Mouse (Mus musculus): ENCODE measurements at regions not wholly inside any gene's neighbourhood (a gene's known extent, or its start where the extent isn't known, plus 50 kb on each side); places are given as distances from the start of the nearest gene placed in this dataset.

DNA sequence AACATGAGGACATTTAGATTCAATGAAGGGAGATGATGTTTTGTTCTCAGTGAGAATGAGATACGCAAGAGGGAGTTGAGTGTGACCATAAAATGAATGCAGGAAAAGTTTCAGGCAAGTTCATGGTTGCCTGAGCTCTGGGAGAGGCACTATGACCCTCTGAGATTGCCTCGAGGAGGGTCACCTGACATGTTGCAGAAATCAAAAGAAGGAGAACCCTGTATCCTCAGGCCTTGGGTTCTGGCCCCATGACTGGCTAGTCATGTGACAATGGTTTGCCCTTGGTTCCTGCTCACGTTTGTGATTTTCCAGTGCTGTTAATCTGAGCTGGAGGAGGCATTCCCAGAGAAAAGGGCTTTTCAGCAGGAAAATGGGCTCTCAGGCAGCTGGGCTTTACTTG is 98.9 kb downstream of the Mab21l3 start:
- no peak for DNase-seq (ENCODE audit: low spot score in 2 of 2)

GRCm38 (mm10) chr3:101749031-101749632 is 99.6 kb downstream of the Mab21l3 start:
- DNase-seq (ENCODE audit: low spot score in 2 of 2) = no peak

GRCm38 (mm10) chr3:101748186-101748585 is 100.6 kb downstream of the Mab21l3 start:
- no peak for DNase-seq (ENCODE audit: low spot score in 2 of 2)

DNA sequence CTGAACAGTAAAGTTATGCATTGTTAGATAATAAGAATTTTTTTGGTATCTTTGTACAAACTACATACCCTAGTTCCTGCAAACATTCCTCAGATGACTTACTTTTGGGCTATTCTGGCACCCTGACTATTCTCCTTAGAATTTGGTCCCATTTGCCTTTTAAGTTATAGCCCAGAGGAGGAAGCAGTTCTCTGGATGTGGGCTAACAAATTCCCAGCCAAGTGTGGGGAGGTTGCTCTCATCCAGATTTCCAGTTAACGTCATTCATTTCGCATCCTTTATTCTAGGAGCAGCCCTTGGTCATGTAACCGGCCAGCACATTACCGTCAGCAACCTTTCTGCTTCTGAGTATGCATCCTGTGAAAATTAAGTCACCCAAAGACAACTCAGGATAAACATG is 107.9 kb downstream of the Mab21l3 start:
- no peak for DNase-seq (ENCODE audit: low spot score in 2 of 2)

GRCm38 (mm10) chr3:101737197-101737596 is 111.6 kb downstream of the Mab21l3 start:
- DNase-seq (ENCODE audit: low spot score in 2 of 2) = no peak

GRCm38 (mm10) chr3:101729044-101729443 is 119.7 kb downstream of the Mab21l3 start:
- DNase-seq (ENCODE audit: low spot score in 2 of 2) = no peak

DNA sequence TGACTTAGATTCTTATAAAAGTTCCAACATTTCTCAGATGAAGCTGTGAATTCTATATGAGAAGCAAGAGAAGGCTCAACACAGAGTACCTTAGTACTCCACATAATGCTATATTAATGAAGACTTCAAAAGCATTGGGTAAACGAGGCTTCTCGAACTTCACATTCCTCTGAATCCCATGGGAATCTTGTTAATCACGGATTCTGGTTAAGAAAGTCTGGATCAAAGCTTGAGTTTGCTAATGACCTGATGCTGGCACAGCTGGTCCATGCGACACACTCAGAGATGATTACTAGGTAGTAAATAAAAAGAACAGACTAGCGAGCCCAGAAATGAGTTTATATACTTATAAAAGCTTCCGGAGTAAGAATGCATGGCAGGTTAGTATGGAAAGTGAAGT is 118.4 kb upstream of the Atp1a1 start:
- DNase-seq (ENCODE audit: low spot score in 2 of 2) = no peak

DNA sequence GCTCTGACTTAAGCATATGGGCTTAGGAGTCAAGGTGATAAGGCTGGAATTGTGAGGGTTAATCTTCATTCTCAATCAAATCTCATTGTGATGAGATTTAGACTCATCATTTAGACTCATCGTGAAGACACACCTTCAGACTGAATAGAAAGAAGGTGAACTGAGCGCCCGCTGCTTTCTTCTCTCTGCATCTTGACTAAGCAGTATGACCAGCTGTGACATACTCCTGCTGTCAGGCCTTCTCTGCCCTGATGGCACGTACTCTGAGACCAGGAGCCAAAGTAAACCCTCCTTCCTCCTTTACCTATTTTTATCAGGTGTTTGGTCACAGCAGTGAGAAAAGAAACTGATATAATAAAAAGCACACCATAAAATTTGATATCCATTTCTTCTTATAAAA is 117.5 kb upstream of the Atp1a1 start:
- DNase-seq (ENCODE audit: low spot score in 2 of 2) = no peak

DNA sequence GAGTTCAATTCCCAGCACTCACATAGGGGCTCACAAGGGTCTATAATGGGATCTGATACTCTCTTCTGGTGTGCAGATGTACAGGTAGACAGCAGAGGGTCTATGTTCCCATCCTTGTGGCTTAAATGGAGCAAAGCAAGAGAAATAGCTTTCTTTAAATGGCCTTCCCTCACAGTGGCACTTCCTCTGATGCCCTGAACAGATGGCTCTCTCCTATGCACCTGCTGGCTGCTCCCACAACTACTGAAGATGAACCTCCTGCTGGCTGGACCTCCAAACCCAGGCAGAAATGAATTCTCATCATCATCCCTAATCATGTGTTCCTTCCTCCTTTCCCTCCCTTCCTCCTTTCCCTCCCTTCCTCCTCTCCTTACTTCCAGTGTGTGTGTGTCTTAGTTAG is 110.9 kb upstream of the Atp1a1 start:
- no peak for DNase-seq (ENCODE audit: low spot score in 2 of 2)

DNA sequence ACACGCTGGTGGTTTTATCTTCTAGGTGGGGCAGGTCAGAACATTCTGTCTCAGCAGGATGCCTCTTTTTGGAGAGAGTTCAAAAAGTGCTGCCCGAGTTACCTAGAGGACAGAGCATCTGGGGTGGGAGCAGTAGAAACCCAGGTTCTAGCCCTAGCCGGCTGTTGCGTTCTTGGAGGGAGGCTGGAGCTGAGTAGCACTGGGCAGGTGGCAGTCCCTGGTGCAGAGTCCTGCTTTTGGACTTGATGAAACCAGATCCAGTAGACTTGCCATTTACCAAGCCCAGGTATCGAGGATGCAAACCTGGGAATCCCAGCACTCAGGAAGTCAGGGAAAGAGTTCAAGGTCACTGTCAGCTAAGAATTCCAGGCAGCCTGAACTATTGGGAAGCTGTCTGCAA is 110.3 kb upstream of the Atp1a1 start:
- DNase-seq (ENCODE audit: low spot score in 2 of 2) = no peak

DNA sequence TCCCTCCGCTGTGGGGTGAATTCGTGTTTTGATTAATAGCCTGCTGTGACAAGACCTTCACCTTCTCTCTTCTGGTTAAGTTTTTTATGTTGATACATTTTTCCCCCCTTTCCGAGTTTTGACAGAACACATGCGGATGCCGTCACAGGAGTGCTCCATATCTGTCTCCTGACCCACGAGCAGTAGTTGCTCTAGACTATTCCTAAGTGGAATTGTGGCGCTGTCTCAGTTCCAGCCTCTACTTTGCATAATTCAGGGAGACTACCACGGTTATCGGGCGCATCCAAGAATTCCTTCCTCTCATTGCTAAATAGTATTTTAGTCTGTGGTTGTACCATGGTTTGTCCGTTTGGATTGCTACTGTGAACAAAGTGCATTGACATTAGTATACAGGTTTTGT is 109.2 kb upstream of the Atp1a1 start:
- DNase-seq (ENCODE audit: low spot score in 2 of 2) = no peak

DNA sequence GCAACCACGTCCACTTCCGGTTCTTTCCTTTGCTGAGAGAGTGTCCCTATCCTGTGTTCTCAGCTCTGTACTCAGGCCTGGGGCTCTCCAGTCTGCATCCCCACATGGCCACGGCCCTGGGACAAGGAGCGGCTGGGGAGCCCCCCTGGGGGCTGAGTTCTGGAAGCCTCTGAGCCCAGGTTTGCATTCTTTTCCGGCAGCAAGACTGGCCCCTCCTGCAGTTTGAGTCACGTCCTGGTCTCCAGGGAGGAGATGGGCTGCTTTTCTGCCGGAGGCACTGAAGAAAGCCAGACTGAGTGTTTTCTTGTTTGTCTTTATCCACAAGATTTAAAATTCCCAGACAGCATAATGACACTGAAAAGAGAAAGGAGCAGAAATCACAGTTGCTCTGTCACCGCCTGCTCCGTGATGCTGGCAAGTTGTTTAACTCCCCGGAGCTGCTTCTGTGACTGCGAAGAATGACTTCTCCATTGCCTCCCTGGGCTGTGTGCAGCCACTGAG is 108.7 kb upstream of the Atp1a1 start:
- DNase-seq (ENCODE audit: low spot score in 2 of 2) = no peak

GRCm38 (mm10) chr3:101712666-101713065 is 108.2 kb upstream of the Atp1a1 start:
- DNase-seq (ENCODE audit: low spot score in 2 of 2) = no peak

DNA sequence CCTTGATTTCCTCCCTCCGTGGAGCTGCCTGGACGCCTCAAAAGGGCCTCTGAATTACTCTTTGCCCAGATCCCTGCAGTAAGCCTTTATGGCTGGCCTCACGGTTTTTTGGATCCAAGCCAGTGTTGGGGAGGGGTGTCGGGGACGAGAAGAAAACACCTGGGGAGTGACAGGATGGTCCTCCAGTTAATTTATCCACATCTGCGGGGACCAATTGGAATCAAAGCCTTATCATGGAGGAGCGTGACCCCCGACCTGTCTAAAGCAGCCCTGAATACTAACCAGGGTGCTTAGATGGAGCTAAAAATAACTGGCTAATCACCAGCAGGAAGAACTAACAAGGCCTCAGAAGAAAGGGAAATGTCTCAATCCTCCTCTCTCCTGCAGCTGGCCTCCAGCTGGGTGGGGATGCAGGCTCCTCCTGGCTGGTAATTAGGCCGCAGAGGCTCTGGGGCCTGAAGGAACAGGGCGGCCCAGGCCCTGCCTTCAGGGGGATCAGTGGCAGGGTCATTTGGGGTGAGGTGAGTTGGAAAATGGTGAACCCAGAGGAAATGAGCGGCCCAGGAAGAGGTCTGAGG is 107.2 kb upstream of the Atp1a1 start:
- DNase-seq (ENCODE audit: low spot score in 2 of 2) = no peak

DNA sequence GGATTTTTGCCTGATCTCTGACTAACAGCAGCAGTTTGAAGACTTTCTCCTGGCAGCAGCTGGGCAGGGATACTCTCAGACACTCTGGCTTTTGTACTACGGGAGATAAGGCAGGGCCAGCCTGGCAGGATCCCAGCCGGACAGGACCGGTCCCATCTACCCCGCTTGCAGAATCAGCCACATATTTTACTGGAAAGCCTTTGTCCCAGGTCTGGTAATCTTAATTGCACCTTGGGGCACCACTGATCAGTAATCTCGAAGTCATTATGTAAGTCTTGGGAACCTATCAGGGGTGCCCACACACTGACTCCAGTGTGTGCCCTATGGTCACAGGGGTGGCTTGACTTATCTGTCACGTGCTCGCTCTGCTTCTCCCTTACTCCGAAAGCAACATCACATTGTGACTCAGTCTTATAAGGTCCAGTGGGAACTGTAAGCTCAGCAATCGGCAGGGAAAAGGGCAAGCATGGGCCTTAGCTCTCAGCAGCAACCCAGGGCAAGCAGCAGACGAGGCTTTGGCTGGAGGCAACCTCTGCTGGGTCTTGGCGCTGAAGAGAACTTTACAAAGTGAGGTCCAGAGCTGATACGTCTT is 105.0 kb upstream of the Atp1a1 start:
- no peak for DNase-seq (ENCODE audit: low spot score in 2 of 2)

DNA sequence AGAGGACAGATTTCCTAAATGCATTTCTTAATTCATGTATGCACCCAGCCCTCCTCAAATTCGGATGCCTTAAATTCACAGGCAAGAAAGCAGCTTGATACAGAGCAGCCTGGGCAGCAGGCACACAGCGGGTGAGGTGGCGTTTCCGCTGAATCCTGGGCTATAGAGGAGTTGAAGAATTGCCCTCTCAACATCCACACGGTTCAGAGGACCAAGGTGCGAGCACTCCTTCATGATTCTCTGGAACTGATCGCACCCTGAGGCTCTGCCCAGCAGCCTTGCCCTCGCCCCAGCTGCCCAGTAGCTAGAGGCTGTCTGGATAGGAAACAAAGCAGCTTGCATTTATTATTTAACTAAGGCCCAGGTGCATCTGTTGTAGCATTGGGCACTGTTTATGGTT is 104.3 kb upstream of the Atp1a1 start:
- DNase-seq (ENCODE audit: low spot score in 2 of 2) = no peak

DNA sequence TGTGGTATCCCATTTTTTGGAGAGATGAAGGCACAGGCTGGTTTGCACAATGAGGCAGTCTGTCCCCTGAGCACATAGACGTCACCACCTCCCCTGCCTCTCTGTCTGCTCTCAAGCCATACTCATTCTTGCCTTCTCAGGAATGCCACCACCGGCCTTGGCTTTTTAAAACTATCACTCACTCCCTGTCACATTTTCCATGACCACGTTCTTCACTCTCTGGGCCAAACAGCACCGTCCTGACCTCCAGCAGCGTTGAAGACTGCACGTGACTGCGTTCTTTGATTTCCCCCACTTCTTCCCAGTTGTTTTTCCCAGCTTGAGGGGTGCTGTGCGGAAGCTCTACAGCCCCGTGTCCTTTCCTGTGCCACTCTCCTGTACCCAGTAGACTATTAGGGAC is 100.4 kb upstream of the Atp1a1 start:
- no peak for DNase-seq (ENCODE audit: low spot score in 2 of 2)

DNA sequence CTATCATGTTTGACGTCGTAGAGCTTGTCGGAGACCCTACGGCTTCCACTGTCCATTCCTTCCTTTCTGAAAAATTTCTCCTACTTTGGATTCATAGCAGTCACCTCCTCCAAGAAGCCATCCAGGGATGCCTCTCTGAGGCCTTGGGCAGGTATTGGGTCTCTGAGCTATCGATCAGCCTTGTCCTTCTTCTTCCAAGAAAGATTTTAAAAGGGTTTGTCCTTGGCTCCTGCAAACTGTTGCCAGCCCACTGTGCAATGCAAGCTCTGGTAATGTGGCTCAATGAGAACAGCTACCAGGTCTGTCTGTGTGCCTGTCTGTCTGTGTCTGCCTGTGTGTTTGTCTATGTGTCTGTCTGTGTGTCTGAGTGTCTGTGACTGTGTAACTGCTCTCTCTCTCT is 99.8 kb upstream of the Atp1a1 start:
- DNase-seq (ENCODE audit: low spot score in 2 of 2) = no peak

DNA sequence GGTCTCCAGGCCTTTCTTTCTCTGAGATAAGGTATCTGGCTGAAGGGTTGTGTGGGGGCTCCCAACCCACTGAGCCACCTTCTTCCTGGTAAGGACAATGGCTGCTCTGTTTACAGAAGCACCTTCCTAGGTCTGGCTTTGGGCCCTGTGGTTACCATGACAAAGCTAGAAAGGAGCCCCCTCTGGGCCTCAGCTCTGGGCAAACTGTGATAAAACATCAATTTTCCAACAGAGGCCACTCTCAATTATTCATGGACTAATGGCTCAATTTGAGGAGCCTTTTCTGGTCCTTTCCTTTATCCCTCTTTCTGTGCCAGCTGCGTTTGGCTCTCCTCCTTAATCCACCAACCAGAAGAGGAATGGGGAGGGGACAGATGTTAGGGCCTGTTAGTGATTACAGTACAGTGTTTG is 97.3 kb upstream of the Atp1a1 start:
- no peak for DNase-seq (ENCODE audit: low spot score in 2 of 2)

DNA sequence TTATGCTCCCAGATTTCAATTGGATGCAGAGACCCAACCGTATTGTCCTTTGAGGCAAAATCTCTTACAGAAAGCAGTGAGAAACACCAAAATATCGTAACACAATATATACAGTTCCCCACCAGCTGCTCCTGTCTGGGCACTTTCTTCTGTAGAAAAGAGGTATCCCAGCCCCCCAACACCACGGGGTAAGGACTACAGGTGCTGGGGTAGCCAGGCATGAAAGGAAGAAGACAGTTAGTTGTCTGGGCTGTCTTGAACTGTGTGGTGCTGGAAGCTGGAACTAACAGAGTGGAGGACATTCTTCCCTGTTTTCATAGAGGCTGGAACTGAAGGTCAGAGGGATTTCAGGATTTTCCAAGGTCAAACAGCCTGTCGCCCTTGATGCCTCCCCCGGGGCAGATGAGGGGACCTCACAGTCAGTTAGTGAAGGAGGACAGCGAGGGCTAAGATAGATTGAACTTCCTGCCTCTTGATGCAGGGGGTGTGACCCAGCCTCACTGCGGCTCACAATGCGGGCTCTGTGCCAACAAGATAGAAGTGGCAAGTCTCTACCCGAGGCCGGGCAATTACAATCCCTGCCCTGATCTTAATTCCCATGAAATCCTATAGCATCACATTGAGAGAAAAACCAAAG is 96.6 kb upstream of the Atp1a1 start:
- DNase-seq (ENCODE audit: low spot score in 2 of 2) = peak in 1 of 2 experiments; percentile 10

GRCm38 (mm10) chr3:101699929-101700681 is 95.6 kb upstream of the Atp1a1 start:
- peak in 1 of 2 experiments; percentile 12 for DNase-seq (ENCODE audit: low spot score in 2 of 2)

DNA sequence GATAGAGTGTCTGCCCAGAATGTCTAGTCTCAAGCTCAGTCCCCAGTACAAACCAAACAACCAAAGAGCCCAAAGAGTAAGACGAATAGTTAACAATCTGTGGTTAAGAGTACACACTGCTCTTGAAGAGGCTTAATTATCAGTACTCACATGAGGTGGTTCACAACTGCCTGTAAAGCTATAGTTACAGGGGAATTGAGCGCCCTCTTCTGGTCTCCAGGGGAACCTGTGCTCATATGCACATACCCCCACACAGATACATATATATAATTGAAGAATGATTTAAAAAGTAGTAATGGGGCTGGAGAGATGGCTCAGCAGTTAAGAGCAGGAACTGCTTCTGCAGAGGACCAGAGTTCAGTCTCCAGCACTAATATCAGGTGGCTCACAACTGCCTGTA is 92.3 kb upstream of the Atp1a1 start:
- DNase-seq (ENCODE audit: low spot score in 2 of 2) = no peak

Data from cerebellum, postnatal 4 days (tissue).